Mouse (Mus musculus) thymus, postnatal 0 days (tissue): ENCODE results near the gene Bend4. TPM values are rescaled to one million over a fixed set of nuclear protein-coding genes. Genes with fewer than 3 reads are reported as not detected.

ENCODE experiments used
- polyA plus RNA-seq: library from polyadenylated mRNA; unstranded; fragments of >200 nt; fragmentation: Nextera tagmentation; extraction: Ambion mirVana; gene quantifications from 2 replicates; pipeline ENCODE4 v1.2.1, GENCODE M21; 2015

The Bend4 gene
- polyA plus RNA-seq, 1 experiment from 2014 or later, result 0.92 TPM

Other genes starting within 250 kb of the Bend4 start
- 87.8 and 95.6 TPM in 2 replicates for gene Tmem33, start 167.7 kb downstream of the Bend4 start, polyA plus RNA-seq
- 62.6 and 72.5 TPM in 2 replicates for gene Slc30a9, start 121.4 kb downstream of the Bend4 start, polyA plus RNA-seq
- gene Shisa3, start 179.6 kb upstream of the Bend4 start, polyA plus RNA-seq, result 0.44 and 0.55 TPM in 2 replicates